Mouse (Mus musculus) liver, embryonic 14.5 days (tissue): Measurements from ENCODE around the gene Tes.

Source experiments
- CTCF ChIP-seq: IDR thresholded peaks from 2 replicates; pipeline ENCODE4 v1.5.1; 2016; ENCODE audit warnings: antibody characterized with exemption, low read depth, control low read depth
- EP300 ChIP-seq: IDR thresholded peaks from 2 replicates; pipeline ENCODE4 v1.6.1; 2016; ENCODE audit warnings: antibody characterized with exemption, low read depth

GRCm38 (mm10) chr6:17152551-17152950, 87.6 kb downstream of the Tes start:
- TF ChIP-seq EP300 (no peak), CTCF (no peak)
